Mouse (Mus musculus): ENCODE measurements around the gene Leng9.
"Not testable (repeated sequence)": the region's sequence is repeated elsewhere in the genome, so short reads cannot be mapped to it uniquely, and the experiment has no call there.

Gene Leng9

GRCm38 (mm10) chr7:4150059-4150541 is at the start of gene Leng9:
TSS of gene Leng9 (minus strand) at chr7:4150374.
- no peak for DNase-seq (ENCODE audit: inconsistent ontology term)

- peak; percentile 57 for DNase-seq (ENCODE audit: inconsistent ontology term)
Observed at GRCm38 (mm10) chr7:4178438-4178837, 28.3 kb upstream of the Leng9 start.

- DNase-seq (ENCODE audit: inconsistent ontology term) = no peak
Observed at GRCm38 (mm10) chr7:4170193-4170938, 20.2 kb upstream of the Leng9 start.

GRCm38 (mm10) chr7:4167098-4167497 is 16.9 kb upstream of the Leng9 start:
- DNase-seq (ENCODE audit: inconsistent ontology term) = no peak

- DNase-seq (ENCODE audit: inconsistent ontology term) = no peak
Observed at GRCm38 (mm10) chr7:4165286-4165685, 15.1 kb upstream of the Leng9 start.

- DNase-seq (ENCODE audit: inconsistent ontology term) = peak; percentile 76
Observed at GRCm38 (mm10) chr7:4164090-4164910, 14.1 kb upstream of the Leng9 start, which contains the start of gene Cdc42ep5. TSS of gene Cdc42ep5 (minus strand) at chr7:4164860.

GRCm38 (mm10) chr7:4163571-4164072 is 13.4 kb upstream of the Leng9 start:
- no peak for DNase-seq (ENCODE audit: inconsistent ontology term)

- not testable (repeated sequence) for DNase-seq (ENCODE audit: inconsistent ontology term)
Observed at GRCm38 (mm10) chr7:4161596-4161995, 11.4 kb upstream of the Leng9 start.

- no peak for DNase-seq (ENCODE audit: inconsistent ontology term)
Observed at GRCm38 (mm10) chr7:4154976-4155375, 4.8 kb upstream of the Leng9 start.

- no peak for DNase-seq (ENCODE audit: inconsistent ontology term)
Observed at GRCm38 (mm10) chr7:4154356-4154755, 4.2 kb upstream of the Leng9 start.

- no peak for DNase-seq (ENCODE audit: inconsistent ontology term)
Observed at GRCm38 (mm10) chr7:4151241-4151640, 1.1 kb upstream of the Leng9 start.

- peak; percentile 51 for DNase-seq (ENCODE audit: inconsistent ontology term)
Observed at GRCm38 (mm10) chr7:4150811-4151221, 642 bp upstream of the Leng9 start.

- DNase-seq (ENCODE audit: inconsistent ontology term) = peak; percentile 86
Observed at GRCm38 (mm10) chr7:4149209-4150054, 742 bp downstream of the Leng9 start.

- no peak for DNase-seq (ENCODE audit: inconsistent ontology term)
Observed at GRCm38 (mm10) chr7:4148341-4149208, 1.6 kb downstream of the Leng9 start.

GRCm38 (mm10) chr7:4147836-4148235 is 2.3 kb downstream of the Leng9 start:
- no peak for DNase-seq (ENCODE audit: inconsistent ontology term)

GRCm38 (mm10) chr7:4147371-4147770 is 2.8 kb downstream of the Leng9 start:
- no peak for DNase-seq (ENCODE audit: inconsistent ontology term)

GRCm38 (mm10) chr7:4146241-4147180 is 3.7 kb downstream of the Leng9 start:
- no peak for DNase-seq (ENCODE audit: inconsistent ontology term)

- peak; percentile 49 for DNase-seq (ENCODE audit: inconsistent ontology term)
Observed at GRCm38 (mm10) chr7:4145552-4146190, 4.5 kb downstream of the Leng9 start.

Data from Muller cell, postnatal 12 days (primary cell).